Mouse (Mus musculus): ENCODE data around the gene Nprl2. TPM values are rescaled to one million over a fixed set of nuclear protein-coding genes. Genes with fewer than 3 reads are reported as not detected.

Gene Nprl2
- polyA plus RNA-seq, 1 experiment from 2014 or later: 74.9 TPM

Other genes starting within 250 kb of the Nprl2 start
- gene Cish, start 246.2 kb upstream of the Nprl2 start, polyA plus RNA-seq (2014; fragmentation: Nextera tagmentation; extraction: Ambion mirVana): 5.4 and 7.7 TPM in 2 replicates
- gene Hemk1, start 203.9 kb upstream of the Nprl2 start, polyA plus RNA-seq (2014; fragmentation: Nextera tagmentation; extraction: Ambion mirVana): 15.8 and 20.1 TPM in 2 replicates
- gene 6430571L13Rik, start 201.6 kb upstream of the Nprl2 start, polyA plus RNA-seq (2014; fragmentation: Nextera tagmentation; extraction: Ambion mirVana): 4.3 and 7.3 TPM in 2 replicates
- gene Cacna2d2, start 142.6 kb upstream of the Nprl2 start, polyA plus RNA-seq (2014; fragmentation: Nextera tagmentation; extraction: Ambion mirVana): 7.1 and 10.6 TPM in 2 replicates
- gene Tmem115, start 8.3 kb upstream of the Nprl2 start, polyA plus RNA-seq (2014; fragmentation: Nextera tagmentation; extraction: Ambion mirVana): 47.7 and 48.7 TPM in 2 replicates
- 42.2 and 46.7 TPM in 2 replicates for gene Cyb561d2, start within 50 bp of the Nprl2 start, polyA plus RNA-seq (2014; fragmentation: Nextera tagmentation; extraction: Ambion mirVana)
- gene Zmynd10, start 5.1 kb downstream of the Nprl2 start, polyA plus RNA-seq (2014; fragmentation: Nextera tagmentation; extraction: Ambion mirVana): 1.2 and 2.0 TPM in 2 replicates
- 34.1 and 34.9 TPM in 2 replicates for gene Rassf1, start 9.3 kb downstream of the Nprl2 start, polyA plus RNA-seq (2014; fragmentation: Nextera tagmentation; extraction: Ambion mirVana)
- gene Tusc2, start 21.0 kb downstream of the Nprl2 start, polyA plus RNA-seq (2014; fragmentation: Nextera tagmentation; extraction: Ambion mirVana): 111 and 126 TPM in 2 replicates
- 60.3 and 70.0 TPM in 2 replicates for gene Hyal2, start 25.7 kb downstream of the Nprl2 start, polyA plus RNA-seq (2014; fragmentation: Nextera tagmentation; extraction: Ambion mirVana)
- gene Hyal1, start 34.7 kb downstream of the Nprl2 start, polyA plus RNA-seq (2014; fragmentation: Nextera tagmentation; extraction: Ambion mirVana): 3.1 and 4.7 TPM in 2 replicates
- gene Naa80, start 36.7 kb downstream of the Nprl2 start, polyA plus RNA-seq (2014; fragmentation: Nextera tagmentation; extraction: Ambion mirVana): 13.3 and 15.6 TPM in 2 replicates
- gene Hyal3, start 38.6 kb downstream of the Nprl2 start, polyA plus RNA-seq (2014; fragmentation: Nextera tagmentation; extraction: Ambion mirVana): 1.5 and 2.1 TPM in 2 replicates
- gene Ifrd2, start 45.4 kb downstream of the Nprl2 start, polyA plus RNA-seq (2014; fragmentation: Nextera tagmentation; extraction: Ambion mirVana): 15.0 and 17.8 TPM in 2 replicates
- 2.8 and 5.3 TPM in 2 replicates for gene Sema3b, start 67.0 kb downstream of the Nprl2 start, polyA plus RNA-seq (2014; fragmentation: Nextera tagmentation; extraction: Ambion mirVana)
- 234 and 258 TPM in 2 replicates for gene Gnai2, start 93.1 kb downstream of the Nprl2 start, polyA plus RNA-seq (2014; fragmentation: Nextera tagmentation; extraction: Ambion mirVana)
- gene Slc38a3, start 127.3 kb downstream of the Nprl2 start, polyA plus RNA-seq (2014; fragmentation: Nextera tagmentation; extraction: Ambion mirVana): 31.3 and 36.6 TPM in 2 replicates
- 1.4 and 2.7 TPM in 2 replicates for gene Gnat1, start 137.5 kb downstream of the Nprl2 start, polyA plus RNA-seq (2014; fragmentation: Nextera tagmentation; extraction: Ambion mirVana)
- 17.0 and 18.7 TPM in 2 replicates for gene Sema3f, start 168.2 kb downstream of the Nprl2 start, polyA plus RNA-seq (2014; fragmentation: Nextera tagmentation; extraction: Ambion mirVana)
- gene Rbm5, start 228.8 kb downstream of the Nprl2 start, polyA plus RNA-seq (2014; fragmentation: Nextera tagmentation; extraction: Ambion mirVana): 237 and 239 TPM in 2 replicates

Data from neural tube, embryonic 14.5 days (tissue).